Mouse (Mus musculus) cerebellum, adult 11-12 months (tissue): ENCODE measurements around the gene Gm28845.

Source experiments
- DNase-seq: peaks from one replicate; pipeline ENCODE4 v3.0.0; 2022

Gene Gm28845

GRCm38 (mm10) chr1:65119438-65119837 is at the start of gene Gm28845:
TSS of gene Gm28845 (minus strand) at chr1:65119558.
- no peak for DNase-seq

GRCm38 (mm10) chr1:65167496-65167895 is 48.1 kb upstream of the Gm28845 start:
- DNase-seq, result no peak

GRCm38 (mm10) chr1:65162210-65162609 is 42.9 kb upstream of the Gm28845 start:
- no peak for DNase-seq

- DNase-seq, result no peak
These were observed 36.8 kb upstream of the Gm28845 start for GRCm38 (mm10) chr1:65156111-65156510.

DNA sequence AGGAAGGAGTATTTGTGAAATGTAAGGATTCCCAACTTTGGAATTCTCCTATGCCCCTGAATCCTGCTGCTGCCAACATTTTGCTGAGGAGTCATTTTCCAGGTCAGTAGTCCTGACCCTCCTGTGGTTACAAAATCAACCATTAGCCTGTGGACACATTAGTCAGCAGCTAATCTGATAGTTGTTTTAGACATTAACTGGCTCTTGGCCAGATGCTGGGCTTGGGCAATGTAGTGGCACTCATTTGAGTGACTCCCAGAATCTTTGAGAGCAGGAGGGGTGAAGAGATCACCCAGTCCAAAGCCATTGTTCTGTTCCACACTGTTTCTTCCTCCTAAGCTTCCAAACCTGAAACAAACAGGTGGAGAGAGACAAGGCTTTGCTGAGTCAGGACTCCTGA is 35.5 kb upstream of the Gm28845 start:
- no peak for DNase-seq

GRCm38 (mm10) chr1:65147971-65148370 is 28.6 kb upstream of the Gm28845 start:
- no peak for DNase-seq

- no peak for DNase-seq
These were observed 28.0 kb upstream of the Gm28845 start for GRCm38 (mm10) chr1:65147326-65147725.

DNA sequence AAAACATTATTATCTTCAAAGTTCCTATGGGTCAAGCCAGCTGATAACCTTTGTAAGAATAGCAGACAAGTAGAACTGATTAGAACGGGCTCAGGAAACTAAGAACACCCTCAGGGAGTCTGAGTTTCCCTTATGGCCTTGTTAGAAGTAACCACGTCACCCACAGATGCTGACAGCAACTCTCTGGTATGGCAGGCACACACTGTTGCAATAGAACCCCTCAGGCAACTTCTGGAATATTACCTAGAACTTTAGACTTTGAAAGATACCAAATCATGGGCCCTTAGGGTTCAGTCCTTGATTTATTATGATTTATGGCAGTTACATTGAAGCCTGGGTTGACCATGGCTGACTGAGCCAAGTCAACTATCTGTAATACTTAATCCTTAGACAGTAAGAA is 27.2 kb upstream of the Gm28845 start:
- no peak for DNase-seq

DNA sequence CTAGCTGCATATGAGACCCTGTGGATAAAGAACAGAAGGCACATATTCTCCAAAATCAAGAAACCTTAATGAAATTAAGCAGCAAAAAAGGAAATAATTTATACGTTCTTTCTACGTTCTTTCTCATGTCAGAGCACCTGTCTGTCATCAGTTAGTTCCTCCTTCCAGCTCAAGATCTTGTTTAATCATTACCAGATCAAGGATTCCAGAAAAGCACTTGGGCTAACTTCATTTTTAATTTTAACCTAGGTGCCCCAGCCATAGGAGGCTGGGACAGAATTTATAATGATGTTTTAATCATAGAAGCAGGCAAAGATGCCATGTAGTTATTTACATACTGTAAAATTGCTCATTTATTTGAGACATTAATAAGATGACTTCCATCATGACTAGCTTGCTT is 25.4 kb upstream of the Gm28845 start:
- DNase-seq, result no peak

DNA sequence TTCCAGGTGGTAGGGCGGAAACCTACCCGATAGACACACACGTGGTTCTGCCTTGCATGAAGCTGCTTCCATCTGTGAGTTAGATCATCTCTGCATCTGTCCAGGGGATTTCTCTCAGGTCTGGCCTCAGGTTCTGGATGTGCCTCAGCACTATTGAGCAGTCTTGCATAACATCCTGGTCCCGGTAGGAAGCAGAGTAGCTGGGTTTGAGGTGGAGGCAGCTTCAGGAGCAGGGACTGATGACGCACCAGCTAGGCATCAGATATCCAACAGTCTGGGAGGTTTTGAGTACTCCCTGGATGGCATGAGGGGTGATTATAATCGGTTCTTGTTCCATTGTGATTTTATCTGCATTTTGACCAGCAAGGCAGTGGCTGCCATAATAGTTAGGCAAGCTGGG is 18.2 kb upstream of the Gm28845 start:
- DNase-seq, result no peak

- no peak for DNase-seq
These were observed 13.5 kb upstream of the Gm28845 start for GRCm38 (mm10) chr1:65132833-65133232.

DNA sequence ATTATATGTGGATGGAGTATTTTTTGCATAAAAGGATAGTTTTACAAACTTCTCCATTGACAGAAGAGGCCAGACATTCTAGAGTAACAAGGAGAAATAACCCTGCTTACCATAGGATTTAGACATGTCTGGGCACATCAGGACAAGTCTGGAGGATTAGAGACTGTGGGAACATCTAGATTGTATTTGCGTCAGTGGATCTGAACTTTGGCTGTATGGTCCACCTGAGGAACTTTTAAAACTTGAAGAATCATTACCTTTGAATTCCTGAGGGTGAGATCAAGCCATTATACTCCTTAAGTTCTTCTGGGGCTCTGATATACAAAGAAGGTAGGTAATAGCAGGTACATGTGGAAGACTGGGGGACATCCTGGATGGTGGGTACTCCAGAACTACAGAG is 12.3 kb upstream of the Gm28845 start:
- no peak for DNase-seq

- no peak for DNase-seq
These were observed 10.9 kb upstream of the Gm28845 start for GRCm38 (mm10) chr1:65130226-65130625.

DNA sequence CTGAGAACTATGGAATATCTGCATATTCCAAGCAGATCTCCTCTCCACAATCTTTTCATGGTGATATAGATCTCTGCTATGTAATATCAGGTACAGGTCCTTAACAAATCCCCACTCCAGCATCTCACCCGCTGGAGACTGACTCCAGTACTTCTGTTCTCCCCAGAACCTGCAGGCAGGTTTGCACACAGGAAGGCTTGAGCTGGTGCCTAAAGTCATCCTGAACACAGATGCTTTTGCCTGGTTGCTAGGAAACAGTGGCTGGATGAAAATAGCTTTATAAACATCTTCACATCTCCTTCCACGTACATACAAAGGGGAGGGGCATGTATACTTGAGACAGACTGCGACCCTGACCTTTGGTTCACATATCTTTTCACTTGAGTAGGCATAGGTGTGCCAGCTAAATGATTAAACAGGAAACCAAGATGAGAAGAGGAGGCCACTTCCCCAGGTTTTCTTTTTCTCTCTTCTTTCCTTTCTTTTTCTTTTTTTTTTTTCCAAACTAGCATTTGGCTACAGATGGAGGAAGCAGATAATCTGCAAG is 10.3 kb upstream of the Gm28845 start:
- no peak for DNase-seq

- no peak for DNase-seq
These were observed 3.4 kb upstream of the Gm28845 start, which contains the start of gene D630023F18Rik for GRCm38 (mm10) chr1:65122574-65123372. TSS of gene D630023F18Rik (minus strand) at chr1:65123214.

GRCm38 (mm10) chr1:65118150-65118913 is 1.0 kb downstream of the Gm28845 start:
- DNase-seq, result no peak

GRCm38 (mm10) chr1:65113536-65114172 is 5.7 kb downstream of the Gm28845 start:
- DNase-seq, result no peak

DNA sequence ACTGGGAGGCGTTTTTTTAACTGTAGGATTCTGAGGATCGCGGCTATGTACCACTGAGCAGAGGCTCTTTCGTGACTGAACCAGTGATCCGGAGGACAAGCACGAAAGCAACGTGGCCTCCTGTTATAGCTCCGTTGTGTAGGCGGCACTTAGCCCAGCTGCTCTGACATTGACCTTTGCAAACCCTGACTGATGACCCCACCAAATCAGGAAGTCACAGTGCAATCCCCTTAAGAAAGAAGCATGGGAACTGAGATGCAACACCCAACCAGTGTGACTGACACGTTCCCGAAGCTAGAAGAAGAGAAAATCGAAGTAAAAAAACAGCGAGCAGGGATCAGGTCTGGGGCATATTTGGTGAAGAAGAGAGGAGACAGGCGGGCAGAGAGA is 6.6 kb downstream of the Gm28845 start:
- no peak for DNase-seq

DNA sequence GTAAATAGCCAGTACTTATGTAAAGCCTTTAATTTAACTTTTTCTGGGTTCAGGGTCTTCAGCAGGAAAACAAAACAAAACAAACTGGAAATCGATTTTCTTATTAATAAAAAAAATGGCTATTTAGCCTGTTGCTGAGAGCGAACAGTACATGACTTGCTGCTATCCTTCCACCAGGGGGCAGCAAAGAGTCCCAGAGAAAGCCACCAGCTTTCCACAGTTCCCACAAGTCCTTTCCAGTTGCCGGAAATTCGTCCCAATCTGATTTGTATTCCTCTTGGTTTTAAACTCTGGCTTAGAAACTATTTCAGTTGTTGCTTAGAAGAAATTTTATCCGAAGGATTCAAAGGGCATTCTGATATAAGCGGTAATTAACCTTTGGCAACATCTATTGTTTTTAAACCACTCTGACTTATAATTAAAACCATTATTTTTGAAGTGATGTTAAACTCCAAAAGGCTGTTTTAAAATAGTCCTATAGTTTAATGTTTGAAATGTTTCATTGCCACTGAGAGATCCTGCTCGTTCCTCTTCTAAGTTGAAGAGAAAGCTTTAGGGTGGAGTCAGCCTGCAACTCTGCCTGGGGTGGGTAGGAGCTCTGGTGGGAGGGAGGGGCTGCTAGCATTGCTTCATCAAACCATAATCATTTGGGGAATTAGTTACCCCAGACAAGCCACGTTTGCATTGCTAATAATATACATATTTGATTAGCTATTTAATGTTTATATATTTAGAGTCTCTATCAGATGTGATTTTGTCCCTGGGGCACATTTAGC is 7.1 kb downstream of the Gm28845 start:
- peak; percentile 36 for DNase-seq

- no peak for DNase-seq
These were observed 9.5 kb downstream of the Gm28845 start for GRCm38 (mm10) chr1:65109756-65110435.

- DNase-seq, result no peak
These were observed 10.2 kb downstream of the Gm28845 start for GRCm38 (mm10) chr1:65109196-65109595.
